Mouse (Mus musculus): ENCODE results near the gene Hspa8. TPM values are rescaled to one million over a fixed set of nuclear protein-coding genes. Genes with fewer than 3 reads are reported as not detected.

The Hspa8 gene
- polyA plus RNA-seq (2017; shearing (Covaris generic)): 1,000 to 10,000 TPM; 1,645 to 2,039 TPM

DNA sequence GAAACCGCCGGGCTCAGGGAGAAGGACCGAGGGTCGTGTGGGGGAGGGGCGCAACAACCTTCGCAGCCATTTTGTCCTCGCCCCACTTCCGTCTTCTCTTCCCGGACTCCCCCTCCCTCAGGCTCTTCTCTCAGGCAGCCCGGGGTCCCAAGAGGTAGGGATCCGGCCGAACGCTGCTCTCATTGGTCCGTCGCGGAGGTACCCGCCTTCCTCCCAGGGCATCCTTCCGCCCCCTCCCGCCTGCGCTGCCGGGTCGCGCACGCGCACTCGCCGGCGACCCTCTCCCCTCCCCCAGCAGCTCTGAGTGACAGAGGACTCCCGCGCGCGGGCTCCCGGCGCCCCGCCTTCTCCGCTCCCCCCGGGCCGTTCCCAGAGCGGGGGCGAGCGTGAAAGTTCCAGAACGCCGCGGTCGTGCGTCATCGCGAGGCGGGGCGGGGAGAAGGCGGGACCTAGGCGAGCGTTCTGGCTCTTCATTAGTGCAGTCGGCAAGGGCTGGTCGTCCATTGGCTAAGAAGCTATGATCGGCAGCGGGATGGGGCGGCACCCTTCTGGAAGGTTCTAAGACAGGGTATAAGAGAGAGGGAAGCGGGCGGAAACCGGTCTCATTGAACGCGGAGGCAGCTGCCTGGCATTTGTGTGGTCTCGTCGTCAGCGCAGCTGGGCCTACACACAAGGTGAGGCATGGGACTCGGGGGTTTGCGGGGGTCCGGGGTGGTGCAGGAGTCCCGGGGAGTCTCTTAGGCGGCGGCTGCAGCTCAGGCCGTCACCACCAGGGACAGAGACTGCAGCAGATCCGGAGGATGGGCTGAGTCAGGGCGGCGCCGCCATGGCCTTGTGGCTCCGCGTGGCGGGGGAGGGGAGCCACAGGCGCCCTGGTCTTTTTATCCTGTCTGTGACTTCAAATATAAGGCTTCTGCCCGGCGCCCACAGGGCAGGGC, at the start of gene Hspa8:
Gene Hspa8 (plus strand): TSS at position 310 of the 938 bp plus-strand sequence.

Other genes with a start within 250 kb of the Hspa8 start
- not detected for gene Gm21915, start 130.4 kb upstream of the Hspa8 start, polyA plus RNA-seq (2017; shearing (Covaris generic))
- gene Clmp, start 115.0 kb upstream of the Hspa8 start, polyA plus RNA-seq (2017; shearing (Covaris generic)): under 1 TPM; 0.04 to 0.23 TPM
- gene Bsx, start 73.1 kb downstream of the Hspa8 start, polyA plus RNA-seq (2017; shearing (Covaris generic)): not detected
- gene Jhy, start 163.1 kb downstream of the Hspa8 start, polyA plus RNA-seq (2017; shearing (Covaris generic)): not detected
- gene Crtam, start 203.6 kb downstream of the Hspa8 start, polyA plus RNA-seq (2017; shearing (Covaris generic)): 1 to 10 TPM; 1.2 to 2.2 TPM

All from activated CD4-positive, CD25-positive, alpha-beta regulatory T cell (primary cell).